Mouse (Mus musculus): ENCODE data around the gene Mov10. TPM values are rescaled to one million over a fixed set of nuclear protein-coding genes. Genes with fewer than 3 reads are reported as not detected.

Gene Mov10
- polyA plus RNA-seq, 1 experiment from 2014 or later = 13.8 TPM

- no peak overlapping the region for H3K9ac ChIP-seq
- H3K4me3 ChIP-seq = no peak overlapping the region
- 89% methylated on average over 6 of the region's 6 CpGs for WGBS
- peaks cover 29% of the 10 kb centered on the region; the same call in 1 of the 2 replicates for H3K36me3 ChIP-seq
- no peak overlapping the region for H3K4me2 ChIP-seq
- no peak for ATAC-seq (ENCODE audit: low read depth)
- H3K9me3 ChIP-seq = no peaks in the 10 kb centered on the region
- H3K27ac ChIP-seq (replicated peaks) = no peak overlapping the region
- H3K27me3 ChIP-seq = no peaks in the 10 kb centered on the region
- H3K4me1 ChIP-seq (replicated peaks) = no peaks in the 10 kb centered on the region
These were observed 16.9 kb downstream of the Mov10 start for GRCm38 (mm10) chr3:104801481-104801880.

- Histone ChIP-seq H3K4me1 (replicated peaks) (peaks cover 6% of the 10 kb centered on the region), H3K4me3 (no peak overlapping the region), H3K4me2 (no peak overlapping the region), H3K27me3 (no peaks in the 10 kb centered on the region), H3K27ac (replicated peaks) (no peak overlapping the region), H3K9ac (no peak overlapping the region), H3K9me3 (no peaks in the 10 kb centered on the region), H3K36me3 (peaks cover 34% of the 10 kb centered on the region; the same call in 1 of the 2 replicates)
- WGBS = 94% methylated on average over 11 of the region's 11 CpGs
- ATAC-seq (ENCODE audit: low read depth) = no peak
These were observed 17.7 kb downstream of the Mov10 start for GRCm38 (mm10) chr3:104800681-104801080.

- Histone ChIP-seq H3K9me3 (no peaks in the 10 kb centered on the region), H3K9ac (no peak overlapping the region), H3K4me3 (no peak overlapping the region), H3K4me2 (no peak overlapping the region), H3K27me3 (no peaks in the 10 kb centered on the region), H3K27ac (replicated peaks) (no peak overlapping the region), H3K36me3 (peaks cover 39% of the 10 kb centered on the region; the same call in 1 of the 2 replicates), H3K4me1 (replicated peaks) (peaks cover 47% of the 10 kb centered on the region)
- ATAC-seq (ENCODE audit: low read depth) = no peak
- WGBS = 87% methylated on average over 15 of the region's 15 CpGs
These were observed 21.8 kb downstream of the Mov10 start for GRCm38 (mm10) chr3:104796430-104797082.

- WGBS = 56% methylated on average over 15 of the region's 15 CpGs
- peaks cover 33% of the 10 kb centered on the region; the same call in 1 of the 2 replicates for H3K36me3 ChIP-seq
- no peak overlapping the region for H3K9ac ChIP-seq
- no peak for ATAC-seq (ENCODE audit: low read depth)
- H3K4me3 ChIP-seq = no peak overlapping the region
- H3K9me3 ChIP-seq = no peaks in the 10 kb centered on the region
- H3K27me3 ChIP-seq = no peaks in the 10 kb centered on the region
- peaks cover 54% of the 10 kb centered on the region for H3K4me1 ChIP-seq (replicated peaks)
- no peak overlapping the region for H3K4me2 ChIP-seq
- H3K27ac ChIP-seq (replicated peaks) = peak overlapping the region; percentile 83; the same call in 1 of the 2 replicates
These were observed 22.6 kb downstream of the Mov10 start for GRCm38 (mm10) chr3:104795661-104796340.

GRCm38 (mm10) chr3:104794953-104795470 lies 23.4 kb downstream of the Mov10 start:
- H3K27ac ChIP-seq (replicated peaks) = peak overlapping the region; percentile 83

GRCm38 (mm10) chr3:104793871-104794828 lies 24.2 kb downstream of the Mov10 start:
- Histone ChIP-seq H3K4me3 (no peak overlapping the region), H3K4me2 (0 out of 2 replicates have a peak overlapping the region, but pooled peaks have one; percentile 16), H3K9me3 (no peaks in the 10 kb centered on the region), H3K27me3 (peaks cover 10% of the 10 kb centered on the region; the same call in 1 of the 2 replicates), H3K27ac (replicated peaks) (peak overlapping the region; percentile 83), H3K4me1 (replicated peaks) (peaks cover 71% of the 10 kb centered on the region), H3K36me3 (0 out of 2 replicates have a peak, but pooled peaks cover 18% of the 10 kb centered on the region), H3K9ac (no peak overlapping the region)
- 54% methylated on average over 20 of the region's 20 CpGs for WGBS
- ATAC-seq (ENCODE audit: low read depth) = peak; percentile 89

More at GRCm38 (mm10) chr3:104794953-104795470, 23.4 kb downstream of the Mov10 start:
- H3K9ac ChIP-seq = no peak overlapping the region
- peaks cover 25% of the 10 kb centered on the region; the same call in 1 of the 2 replicates for H3K36me3 ChIP-seq
- H3K4me1 ChIP-seq (replicated peaks) = peaks cover 62% of the 10 kb centered on the region
- no peak for ATAC-seq (ENCODE audit: low read depth)
- H3K9me3 ChIP-seq = no peaks in the 10 kb centered on the region
- H3K27me3 ChIP-seq = peaks cover 1% of the 10 kb centered on the region; the same call in 1 of the 2 replicates
- no peak overlapping the region for H3K4me3 ChIP-seq
- 51% methylated on average over 12 of the region's 12 CpGs for WGBS
- H3K4me2 ChIP-seq = no peak overlapping the region

- Histone ChIP-seq H3K4me1 (replicated peaks) (peaks cover 81% of the 10 kb centered on the region), H3K36me3 (0 out of 2 replicates have a peak, but pooled peaks cover 18% of the 10 kb centered on the region), H3K4me3 (no peak overlapping the region), H3K4me2 (no peak overlapping the region), H3K9ac (no peak overlapping the region), H3K27ac (replicated peaks) (0 out of 2 replicates have a peak overlapping the region, but pooled peaks have one; percentile 83), H3K9me3 (no peaks in the 10 kb centered on the region), H3K27me3 (peaks cover 11% of the 10 kb centered on the region; the same call in 1 of the 2 replicates)
- WGBS = 74% methylated on average over 15 of the region's 15 CpGs
- no peak for ATAC-seq (ENCODE audit: low read depth)
These were observed 25.7 kb downstream of the Mov10 start for GRCm38 (mm10) chr3:104792360-104793270.

GRCm38 (mm10) chr3:104791671-104792070 lies 26.7 kb downstream of the Mov10 start:
- H3K9me3 ChIP-seq = no peaks in the 10 kb centered on the region
- H3K4me2 ChIP-seq = peak overlapping the region; percentile 86; the same call in 1 of the 2 replicates
- no peak overlapping the region for H3K27ac ChIP-seq (replicated peaks)
- no peak for ATAC-seq (ENCODE audit: low read depth)
- peaks cover 81% of the 10 kb centered on the region for H3K4me1 ChIP-seq (replicated peaks)
- 93% methylated on average over 8 of the region's 8 CpGs for WGBS
- no peak overlapping the region for H3K4me3 ChIP-seq
- H3K9ac ChIP-seq = no peak overlapping the region
- H3K36me3 ChIP-seq = 0 out of 2 replicates have a peak, but pooled peaks cover 11% of the 10 kb centered on the region
- H3K27me3 ChIP-seq = peaks cover 11% of the 10 kb centered on the region; the same call in 1 of the 2 replicates

GRCm38 (mm10) chr3:104791017-104791416 lies 27.3 kb downstream of the Mov10 start:
- Histone ChIP-seq H3K4me3 (peak overlapping the region; percentile 45), H3K4me2 (peak overlapping the region; percentile 86), H3K27ac (replicated peaks) (peak overlapping the region; percentile 62), H3K9me3 (no peaks in the 10 kb centered on the region), H3K36me3 (0 out of 2 replicates have a peak, but pooled peaks cover 8% of the 10 kb centered on the region), H3K9ac (peak overlapping the region; percentile 72; the same call in 1 of the 2 replicates), H3K27me3 (peaks cover 13% of the 10 kb centered on the region), H3K4me1 (replicated peaks) (peaks cover 78% of the 10 kb centered on the region)
- whole genome bisulfite sequencing = 26% methylated on average over 4 of the region's 4 CpGs
- no peak for ATAC-seq (ENCODE audit: low read depth)

- 0 out of 2 replicates have a peak, but pooled peaks have one; percentile 8 for ATAC-seq (ENCODE audit: low read depth)
- peak overlapping the region; percentile 72 for H3K9ac ChIP-seq
- H3K4me1 ChIP-seq (replicated peaks) = peaks cover 73% of the 10 kb centered on the region
- peak overlapping the region; percentile 45 for H3K4me3 ChIP-seq
- peaks cover 18% of the 10 kb centered on the region for H3K27me3 ChIP-seq
- 25% methylated on average over 6 of the region's 6 CpGs for WGBS
- peak overlapping the region; percentile 62 for H3K27ac ChIP-seq (replicated peaks)
- 0 out of 2 replicates have a peak, but pooled peaks cover 3% of the 10 kb centered on the region for H3K36me3 ChIP-seq
- H3K4me2 ChIP-seq = peak overlapping the region; percentile 86
- no peaks in the 10 kb centered on the region for H3K9me3 ChIP-seq
These were observed 27.9 kb downstream of the Mov10 start for GRCm38 (mm10) chr3:104790401-104790937.

Data from neural tube, embryonic 13.5 days (tissue).